Mouse (Mus musculus): ENCODE results near the gene Pla1a.

Gene Pla1a

DNA sequence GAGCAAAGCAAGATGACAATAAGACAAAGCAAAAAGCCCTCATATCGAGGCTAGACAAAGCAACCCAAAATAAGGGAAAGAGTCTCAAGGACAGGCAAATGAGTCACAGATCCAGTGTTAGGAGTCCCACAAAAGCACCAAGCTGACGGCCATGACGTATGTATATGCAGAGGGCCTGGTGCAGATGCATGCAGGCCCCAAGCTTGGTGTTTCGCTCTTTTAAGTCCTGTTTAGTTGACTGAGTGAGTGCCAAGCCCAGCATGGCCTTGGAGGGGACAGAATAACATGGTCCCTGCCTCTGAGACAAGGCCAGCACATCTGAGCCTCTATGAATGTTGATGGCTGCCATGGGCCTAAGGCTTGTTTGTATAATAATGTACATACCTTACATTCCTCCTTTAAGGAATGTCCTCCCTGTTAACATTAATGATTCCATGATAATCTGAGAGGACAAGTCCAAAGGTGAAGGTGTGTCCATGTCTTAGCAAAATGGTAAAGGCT, 1.4 kb upstream of the Pla1a start:
- DNase-seq (ENCODE audit: low spot score) = no peak

GRCm38 (mm10) chr16:38433514-38433913, 569 bp upstream of the Pla1a start:
- no peak for DNase-seq (ENCODE audit: low spot score)

DNA sequence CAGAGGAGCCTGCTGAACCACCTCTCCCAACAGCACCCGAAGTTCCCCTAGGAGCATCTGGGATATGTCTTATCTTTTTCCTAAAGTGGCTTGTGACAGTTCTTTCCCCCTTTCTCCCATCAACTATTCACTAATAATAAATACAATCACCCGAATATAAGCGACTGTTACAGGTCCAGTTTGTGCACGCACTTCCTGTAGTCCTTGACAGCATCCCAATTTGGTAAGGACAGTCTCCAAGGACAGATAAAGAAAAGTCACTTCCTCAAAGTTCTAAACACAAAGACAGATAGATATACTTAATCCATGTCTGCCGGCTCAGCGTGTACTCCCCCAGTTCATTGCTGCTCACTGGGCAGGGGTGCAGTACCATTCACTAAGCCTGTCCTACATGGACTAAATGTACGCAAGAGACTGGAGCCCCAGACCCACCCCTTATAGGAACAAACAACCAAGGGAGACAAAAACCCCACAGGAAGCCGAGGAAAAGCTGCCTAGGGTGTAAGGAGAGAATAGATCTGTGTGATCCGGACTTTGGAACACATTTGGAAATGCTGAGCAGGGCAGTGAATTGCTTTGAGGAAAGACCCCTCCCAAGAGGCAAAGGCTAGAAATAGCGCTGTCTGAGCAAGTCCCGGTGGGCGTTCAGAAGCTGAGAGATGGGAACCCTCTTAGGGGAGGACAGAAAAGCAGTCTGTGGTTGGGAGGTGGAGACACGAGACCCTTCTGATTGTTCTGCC, 1.3 kb downstream of the Pla1a start:
- DNase-seq (ENCODE audit: low spot score) = no peak

GRCm38 (mm10) chr16:38425799-38426198, 7.1 kb downstream of the Pla1a start:
- no peak for DNase-seq (ENCODE audit: low spot score)

- DNase-seq (ENCODE audit: low spot score) = no peak
Observed at GRCm38 (mm10) chr16:38425374-38425773, 7.6 kb downstream of the Pla1a start.

GRCm38 (mm10) chr16:38414953-38415352, 18.0 kb downstream of the Pla1a start:
- DNase-seq (ENCODE audit: low spot score) = no peak

DNA sequence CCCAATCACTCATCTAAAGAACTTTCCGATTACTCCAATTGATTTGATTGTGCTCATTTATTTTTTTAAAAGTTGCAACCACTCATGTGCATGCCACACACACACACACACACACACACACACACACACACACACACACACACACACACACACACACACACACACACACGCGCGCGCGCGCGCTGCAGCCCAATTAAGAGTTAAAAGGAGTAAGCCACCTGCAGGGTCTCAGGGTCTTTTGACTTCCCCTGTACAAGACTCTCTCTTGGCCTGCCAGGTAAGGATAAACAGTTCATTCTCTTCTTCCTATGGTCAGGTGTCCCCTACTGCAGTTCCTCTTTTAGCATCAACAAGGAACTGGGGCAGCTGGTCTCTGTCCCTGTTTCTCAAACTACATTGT, 24.5 kb downstream of the Pla1a start:
- no peak for DNase-seq (ENCODE audit: low spot score)

GRCm38 (mm10) chr16:38407584-38407983, 25.4 kb downstream of the Pla1a start:
- DNase-seq (ENCODE audit: low spot score) = no peak

DNA sequence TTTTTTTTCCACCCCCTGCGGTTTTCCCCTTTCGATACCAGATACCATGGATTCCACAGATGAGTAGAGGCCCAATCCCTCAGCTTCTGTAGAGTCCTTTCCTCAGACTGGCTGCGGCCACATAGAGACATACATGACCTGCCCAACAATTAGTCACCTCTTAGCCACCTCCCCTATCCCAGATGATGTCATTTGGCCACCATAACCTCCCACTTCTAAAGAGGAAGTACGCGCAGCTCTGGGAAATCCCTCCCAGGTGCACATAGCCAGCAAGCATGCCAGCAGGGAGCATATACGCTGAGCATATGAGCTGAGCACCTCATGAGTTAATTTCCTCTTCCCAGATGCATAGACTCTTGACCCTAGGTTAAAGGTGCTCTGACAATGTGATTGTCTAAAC, 26.2 kb downstream of the Pla1a start:
- no peak for DNase-seq (ENCODE audit: low spot score)

GRCm38 (mm10) chr16:38406293-38406692, 26.7 kb downstream of the Pla1a start:
- no peak for DNase-seq (ENCODE audit: low spot score)

DNA sequence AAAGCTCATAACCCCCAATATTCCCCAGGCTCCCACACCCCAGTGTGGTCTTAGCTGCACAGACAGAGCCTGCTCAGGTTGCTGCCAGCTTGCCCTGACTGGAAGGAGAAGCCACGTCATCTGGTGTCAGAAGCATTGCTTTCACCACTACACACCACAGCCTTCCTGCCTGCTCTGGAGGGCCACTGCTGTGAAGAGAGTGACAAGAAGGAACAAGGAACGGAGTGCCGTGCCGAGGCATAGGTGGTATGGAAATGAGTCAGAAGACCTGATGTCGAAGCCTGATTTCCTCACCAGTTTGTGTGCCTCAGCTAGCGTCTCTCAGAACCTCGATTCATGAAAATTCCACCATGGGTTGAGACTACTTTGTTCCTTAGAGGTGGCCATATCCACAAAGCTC, 29.3 kb downstream of the Pla1a start:
- no peak for DNase-seq (ENCODE audit: low spot score)

DNA sequence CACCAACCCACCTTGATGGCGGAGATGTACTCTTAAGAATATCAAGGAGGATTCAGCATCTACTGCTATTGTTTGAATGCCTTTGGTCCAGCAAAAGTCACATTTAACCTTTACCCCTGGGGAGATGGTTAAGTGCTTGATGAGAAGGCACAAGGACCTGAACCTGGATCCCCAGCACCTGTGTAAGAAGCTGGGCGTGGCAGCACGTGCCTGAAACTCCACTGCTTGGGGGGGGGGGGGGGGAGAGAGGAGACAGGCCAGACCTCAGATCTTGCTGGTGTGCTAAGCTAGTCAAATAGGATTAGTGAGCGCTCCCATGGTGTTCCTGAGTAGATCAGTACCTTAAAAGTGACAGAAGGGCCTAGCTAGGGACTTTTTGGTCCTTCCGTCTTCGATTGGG, 31.5 kb downstream of the Pla1a start:
- DNase-seq (ENCODE audit: low spot score) = no peak

DNA sequence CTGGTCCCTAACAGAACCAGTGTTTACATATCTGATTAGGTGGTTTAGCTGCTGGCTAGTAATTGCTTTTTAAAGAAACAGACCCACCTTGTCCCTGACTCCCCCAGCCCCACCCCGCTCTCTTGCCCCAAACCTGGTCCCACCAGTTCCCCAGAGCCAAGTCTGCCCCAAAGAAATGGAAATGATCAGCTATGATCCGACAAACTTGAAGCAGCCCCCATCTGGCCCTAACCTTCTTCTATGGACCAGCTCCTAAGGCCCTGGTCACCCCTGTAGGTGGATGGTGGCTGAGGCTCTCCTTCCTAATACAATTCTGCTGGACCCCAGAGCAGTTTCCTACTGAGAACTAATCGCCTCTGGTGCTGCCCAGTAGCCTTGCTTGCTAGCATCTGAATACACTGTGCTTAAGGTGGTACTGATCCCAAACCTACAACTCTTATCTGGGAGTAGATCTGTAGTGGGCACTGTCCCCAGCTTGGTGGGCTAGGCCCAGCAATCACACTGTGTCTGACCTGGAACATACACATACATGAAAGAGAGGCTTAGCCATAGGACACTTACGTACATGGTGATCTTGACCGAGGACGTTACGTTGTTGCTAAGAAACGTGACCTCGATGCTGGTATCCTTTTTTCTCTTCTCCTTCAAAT, 32.5 kb downstream of the Pla1a start:
- DNase-seq (ENCODE audit: low spot score) = no peak

DNA sequence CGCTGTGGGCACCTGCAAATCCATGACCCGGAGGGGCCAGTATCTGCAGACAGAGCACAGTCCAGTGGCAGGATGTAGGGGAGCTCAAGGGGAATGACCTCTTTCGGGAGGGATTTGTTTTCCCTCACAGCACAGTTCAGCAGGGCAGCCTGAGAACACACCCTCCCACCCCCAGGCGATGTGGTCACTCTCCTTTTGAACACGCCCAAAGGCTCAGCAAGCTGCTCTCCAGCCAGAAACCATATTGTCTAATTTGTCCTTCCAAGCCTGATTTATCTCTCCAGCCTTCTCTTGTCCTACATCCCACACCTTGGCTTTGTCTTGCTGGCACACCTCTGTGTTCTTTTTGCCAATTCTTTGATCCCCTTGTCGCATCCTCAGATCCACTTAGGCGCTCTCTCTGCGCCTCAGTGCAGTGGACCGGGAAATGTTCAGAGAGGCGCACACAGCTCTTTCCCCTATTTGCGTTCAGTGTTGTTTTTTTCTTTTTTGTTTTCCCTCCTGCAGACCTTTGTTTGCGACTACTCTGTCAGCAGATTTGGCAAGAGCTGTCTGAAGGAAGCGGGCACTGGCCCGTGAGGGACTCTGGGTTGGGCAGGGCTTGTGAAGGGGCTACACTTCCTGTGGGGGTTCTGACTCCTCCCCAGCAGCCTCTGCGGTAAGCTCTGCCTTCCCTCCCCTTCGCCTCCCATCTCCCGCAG, 33.3 kb downstream of the Pla1a start:
- no peak for DNase-seq (ENCODE audit: low spot score)

- no peak for DNase-seq (ENCODE audit: low spot score)
Observed at GRCm38 (mm10) chr16:38399076-38399475, 33.9 kb downstream of the Pla1a start.

- no peak for DNase-seq (ENCODE audit: low spot score)
Observed at GRCm38 (mm10) chr16:38398266-38398665, 34.7 kb downstream of the Pla1a start.

GRCm38 (mm10) chr16:38396155-38396554, 36.8 kb downstream of the Pla1a start:
- DNase-seq (ENCODE audit: low spot score) = no peak

GRCm38 (mm10) chr16:38395060-38395730, 37.8 kb downstream of the Pla1a start:
- DNase-seq (ENCODE audit: low spot score) = no peak

DNA sequence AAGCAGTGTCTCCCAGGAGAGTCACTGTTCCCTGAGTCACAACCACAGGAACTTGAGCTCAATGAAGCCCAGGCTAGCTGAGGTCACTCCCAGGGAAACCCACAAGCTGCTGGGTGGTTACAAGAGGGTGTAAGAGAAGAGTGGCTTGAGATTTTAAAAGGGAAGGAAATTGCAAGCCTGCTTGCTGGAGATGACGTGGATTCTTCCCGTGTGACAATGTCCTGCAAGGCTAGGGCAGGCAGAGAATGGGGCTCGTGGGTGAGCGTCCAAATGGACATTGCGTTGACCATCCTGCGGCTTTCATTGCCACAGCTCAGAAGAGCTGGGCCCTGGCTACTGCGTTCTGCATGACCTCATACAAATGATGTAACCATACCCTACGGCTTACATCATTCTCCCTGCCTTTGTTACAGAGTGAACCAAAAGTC, 38.7 kb downstream of the Pla1a start:
- no peak for DNase-seq (ENCODE audit: low spot score)

DNA sequence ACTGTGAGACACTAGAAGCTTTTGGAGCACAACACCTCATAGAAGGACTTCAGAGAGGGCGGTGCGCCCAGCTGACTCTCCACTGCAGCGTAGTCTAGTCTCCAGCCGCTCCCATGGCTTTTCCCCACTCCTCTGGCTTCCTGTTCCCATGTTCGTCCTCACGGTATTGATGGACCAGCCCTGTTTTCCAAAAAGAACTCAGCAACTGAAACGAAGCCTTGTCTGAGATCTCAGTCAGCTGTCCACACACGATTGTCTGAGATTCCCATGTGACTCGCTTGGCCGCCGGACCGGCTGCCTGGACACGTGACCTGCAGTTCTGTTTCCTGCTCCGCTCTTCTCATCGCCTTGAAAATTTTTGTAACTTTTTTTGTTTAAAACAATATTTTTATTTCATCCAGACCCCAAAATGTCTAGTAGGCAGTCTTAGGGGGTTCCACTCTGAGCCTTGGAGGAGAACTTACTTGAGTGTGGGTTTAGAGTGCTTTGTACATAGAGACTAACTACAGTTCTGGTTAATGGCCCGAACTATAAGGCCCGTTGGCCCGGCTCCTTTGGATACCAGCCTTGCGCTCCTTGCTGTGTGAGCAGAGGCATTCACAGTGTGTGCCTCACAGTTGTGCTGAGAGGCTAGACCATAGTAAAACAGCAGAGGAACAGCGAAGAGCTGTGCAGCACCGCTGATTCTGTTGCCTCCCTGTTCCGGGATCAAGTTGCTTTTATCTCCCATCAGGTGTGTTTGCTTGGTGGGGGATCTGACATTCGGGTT, 40.6 kb downstream of the Pla1a start:
- DNase-seq (ENCODE audit: low spot score) = no peak

- no peak for DNase-seq (ENCODE audit: low spot score)
Observed at GRCm38 (mm10) chr16:38390322-38390721, 42.6 kb downstream of the Pla1a start.

All from urinary bladder, postnatal 10 days (tissue).